Mouse (Mus musculus) spleen, adult 2 months (tissue): ENCODE data around the gene Tpm1.

Experiments used
- CTCF ChIP-seq: fragments of 200-500 bp; IDR thresholded peaks from 2 replicates; pipeline ENCODE4 v1.5.1; 2011; ENCODE audit warnings: mild to moderate bottlenecking, inconsistent platforms; ENCODE audit not compliant: insufficient read depth, insufficient read length, insufficient replicate concordance; ENCODE audit errors: extremely low read depth
- POLR2A ChIP-seq: fragments of 200-500 bp; IDR thresholded peaks from 2 replicates; pipeline ENCODE4 v1.6.1; 2011; ENCODE audit warnings: low read depth, low read length, inconsistent platforms

DNA sequence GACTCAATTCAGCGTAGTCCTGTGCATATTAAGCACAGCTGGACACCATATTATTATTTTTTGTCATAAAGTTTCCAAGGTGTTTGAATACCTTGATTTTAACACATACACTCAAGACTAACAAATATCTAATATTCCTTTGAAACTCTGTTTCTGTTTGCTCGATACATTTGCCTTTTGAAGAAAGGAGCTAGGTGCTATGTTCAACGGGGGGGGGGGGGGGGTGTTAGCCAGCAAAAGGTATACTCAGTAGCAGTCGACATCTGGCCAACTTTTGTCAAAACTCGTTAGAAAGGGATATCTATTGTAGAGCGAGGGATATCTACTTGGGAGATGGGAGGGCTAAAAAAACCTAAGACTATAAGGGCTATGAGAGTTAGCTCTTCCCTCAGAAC lies 6.4 kb downstream of the Tpm1 start:
- TF ChIP-seq CTCF (no peak), POLR2A (no peak)
